Mouse (Mus musculus) cerebellum, adult 2 months (tissue): Measurements from ENCODE around the gene Stard3. TPM values are rescaled to one million over a fixed set of nuclear protein-coding genes. Genes with fewer than 3 reads are reported as not detected.
A peak's percentile ranks its signal among the peaks of the same experiment; 100 is the strongest.
"Not testable (repeated sequence)": the region's sequence is repeated elsewhere in the genome, so short reads cannot be mapped to it uniquely, and the experiment has no call there.

Experiments
- DNase-seq, 2 experiments: peaks; one replicate each; pipeline ENCODE4 v3.0.0; 2021
- H3K27ac ChIP-seq: fragments of 200-500 bp; 2 replicates; pipeline ENCODE4 v1.5.1; 2012; ENCODE audit warnings: low read length, control low read depth, inconsistent platforms; ENCODE audit not compliant: insufficient read depth
- H3K27me3 ChIP-seq: fragments of 200-500 bp; 2 replicates; pipeline ENCODE4 v1.6.1; 2012; ENCODE audit warnings: inconsistent platforms, mild to moderate bottlenecking, low read length, moderate library complexity; ENCODE audit not compliant: control insufficient read depth, insufficient read depth
- H3K4me1 ChIP-seq: fragments of 200-500 bp; 2 replicates; pipeline ENCODE4 v1.6.1; 2011; ENCODE audit warnings: low read length; ENCODE audit not compliant: control insufficient read depth, insufficient read depth
- H3K4me3 ChIP-seq: fragments of 200-500 bp; replicated peaks from 2 replicates; pipeline ENCODE3; 2011; ENCODE audit warnings: mild to moderate bottlenecking, low read depth, low read length, control low read depth; ENCODE audit not compliant: insufficient read depth
- CTCF ChIP-seq: fragments of 200-500 bp; IDR thresholded peaks from 2 replicates; pipeline ENCODE4 v1.5.1; 2011; ENCODE audit warnings: low read depth, mild to moderate bottlenecking, control low read depth, low read length, moderate library complexity, borderline replicate concordance; ENCODE audit not compliant: insufficient read depth
- POLR2A ChIP-seq: fragments of 200-500 bp; IDR thresholded peaks from 2 replicates; pipeline ENCODE4 v1.6.1; 2011; ENCODE audit warnings: low read length, control low read depth, borderline replicate concordance; ENCODE audit not compliant: insufficient read depth
- WGBS: fragments of 180-500 bp; shearing (Covaris S2); methylation state at CpG from one replicate; pipeline ENCODE4 v1.1.7; 2018; 5-methylcytosine and 5-hydroxymethylcytosine counted together
- polyA plus RNA-seq: library from polyadenylated mRNA; depleted of rRNA; stranded (reverse); fragments of >200 nt; gene quantifications from 2 replicates; pipeline ENCODE4 v1.2.3, GENCODE M21; 2012

The Stard3 gene
- polyA plus RNA-seq, 1 experiment, result 53.5 TPM

GRCm38 (mm10) chr11:98379379-98379778 lies 21.2 kb downstream of the Stard3 start:
- H3K27ac ChIP-seq, result no peak overlapping the region
- TF ChIP-seq CTCF, result no peak
- TF ChIP-seq POLR2A, result no peak
- no peak for DNase-seq
- peaks cover 28% of the 10 kb centered on the region for H3K4me1 ChIP-seq
- no peaks in the 10 kb centered on the region for H3K27me3 ChIP-seq
- no peak overlapping the region for H3K4me3 ChIP-seq
- 90% methylated on average over 7 of the region's 7 CpGs for WGBS

GRCm38 (mm10) chr11:98380106-98380505 lies 21.9 kb downstream of the Stard3 start:
- DNase-seq, result peak; percentile 53 to 71
- H3K4me3 ChIP-seq, result no peak overlapping the region
- peaks cover 33% of the 10 kb centered on the region for H3K4me1 ChIP-seq
- TF ChIP-seq CTCF, result no peak
- no peak for TF ChIP-seq POLR2A
- WGBS, result 17% methylated on average over 6 of the region's 6 CpGs
- no peak overlapping the region for H3K27ac ChIP-seq
- no peaks in the 10 kb centered on the region for H3K27me3 ChIP-seq

GRCm38 (mm10) chr11:98381651-98382050 lies 23.5 kb downstream of the Stard3 start:
- TF ChIP-seq CTCF, result no peak
- peak in 1 of 2 experiments; percentile 4 for DNase-seq
- H3K4me1 ChIP-seq, result peaks cover 41% of the 10 kb centered on the region
- H3K27me3 ChIP-seq, result no peaks in the 10 kb centered on the region
- 88% methylated on average over 2 of the region's 2 CpGs for WGBS
- H3K4me3 ChIP-seq, result no peak overlapping the region
- no peak overlapping the region for H3K27ac ChIP-seq

- not testable (repeated sequence) for DNase-seq, H3K27me3 ChIP-seq, H3K4me3 ChIP-seq, H3K27ac ChIP-seq
- peaks cover 41% of the 10 kb centered on the region for H3K4me1 ChIP-seq
- TF ChIP-seq CTCF, result 0 out of 2 replicates have a peak, but pooled peaks have one; percentile 4
- WGBS, result 78% methylated on average over 2 of the region's 2 CpGs
These were observed 24.2 kb downstream of the Stard3 start for GRCm38 (mm10) chr11:98382405-98382804.

- peaks cover 46% of the 10 kb centered on the region for H3K4me1 ChIP-seq
- H3K27me3 ChIP-seq, result no peaks in the 10 kb centered on the region
- no peak within 1 kb of the TSS for H3K4me3 ChIP-seq
- no peak within 1 kb of the TSS for H3K27ac ChIP-seq
- TF ChIP-seq POLR2A, result no peak
- TF ChIP-seq CTCF, result no peak
- WGBS, result 28% methylated on average over 14 of the region's 14 CpGs
- DNase-seq, result peak; percentile 44 to 55
These were observed 25.3 kb downstream of the Stard3 start, which contains the start of gene Tcap for GRCm38 (mm10) chr11:98383261-98384030. Tcap (plus strand) TSS chr11:98383811.

GRCm38 (mm10) chr11:98384216-98384615 lies 26.0 kb downstream of the Stard3 start:
- 61% methylated on average over 20 of the region's 20 CpGs for WGBS
- TF ChIP-seq POLR2A (no peak), CTCF (no peak)
- peak in 1 of 2 experiments; percentile 36 for DNase-seq
- Histone ChIP-seq H3K27me3 (no peaks in the 10 kb centered on the region), H3K27ac (no peak overlapping the region), H3K4me3 (no peak overlapping the region), H3K4me1 (peaks cover 49% of the 10 kb centered on the region)

- DNase-seq, result peak in 1 of 2 experiments; percentile 22
These were observed 26.8 kb downstream of the Stard3 start for GRCm38 (mm10) chr11:98384721-98385637.

More at GRCm38 (mm10) chr11:98384721-98385637, 26.8 kb downstream of the Stard3 start:
- H3K4me3 ChIP-seq, result no peak overlapping the region
- peaks cover 42% of the 10 kb centered on the region for H3K4me1 ChIP-seq
- TF ChIP-seq POLR2A, result no peak
- no peak for TF ChIP-seq CTCF
- no peak overlapping the region for H3K27ac ChIP-seq
- WGBS, result 37% methylated on average over 8 of the region's 8 CpGs
- H3K27me3 ChIP-seq, result no peaks in the 10 kb centered on the region
